Mouse (Mus musculus): ENCODE measurements around the gene Hist1h3g.

DNA sequence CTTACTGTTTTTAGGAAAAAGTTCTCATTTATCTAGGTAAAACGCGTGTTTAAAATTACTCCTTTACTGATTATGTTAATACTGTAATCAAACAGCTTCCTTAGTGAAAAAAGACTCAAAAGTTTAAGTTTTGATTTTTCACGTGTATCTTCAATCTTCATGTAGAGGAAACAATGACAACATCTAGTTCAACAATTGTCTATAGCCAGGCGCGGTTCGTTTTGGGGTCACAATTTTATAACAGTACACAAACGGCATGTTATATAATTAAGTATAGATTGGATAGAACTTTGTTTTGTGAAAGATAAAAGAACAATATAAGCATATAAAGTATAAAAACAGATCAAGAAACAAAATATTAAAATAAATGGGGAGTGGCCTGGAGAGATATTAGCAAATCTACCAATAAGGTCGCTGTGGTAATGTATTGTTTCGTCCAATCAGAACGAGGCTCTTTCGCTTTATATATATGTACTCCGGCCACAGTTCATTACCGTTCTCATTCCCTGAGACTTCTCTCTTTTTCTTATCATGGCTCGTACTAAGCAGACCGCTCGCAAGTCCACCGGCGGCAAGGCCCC lies 40.1 kb downstream of the Hist1h3g start, which contains the start of gene Hist1h3d:
- TF ChIP-seq GATA1 (IDR thresholded peaks at IDR 0.05; ENCODE audit: borderline replicate concordance, low read length) (no peak), FLI1 (IDR thresholded peaks at IDR 0.05; ENCODE audit: low read length) (no peak)

All from megakaryocyte, embryonic 14.5 days (primary cell).